Mouse (Mus musculus): ENCODE measurements at regions not wholly inside any gene's neighbourhood (a gene's known extent, or its start where the extent isn't known, plus 50 kb on each side); places are given as distances from the start of the nearest gene placed in this dataset.
"Not testable (repeated sequence)": the region's sequence is repeated elsewhere in the genome, so short reads cannot be mapped to it uniquely, and the experiment has no call there.

DNA sequence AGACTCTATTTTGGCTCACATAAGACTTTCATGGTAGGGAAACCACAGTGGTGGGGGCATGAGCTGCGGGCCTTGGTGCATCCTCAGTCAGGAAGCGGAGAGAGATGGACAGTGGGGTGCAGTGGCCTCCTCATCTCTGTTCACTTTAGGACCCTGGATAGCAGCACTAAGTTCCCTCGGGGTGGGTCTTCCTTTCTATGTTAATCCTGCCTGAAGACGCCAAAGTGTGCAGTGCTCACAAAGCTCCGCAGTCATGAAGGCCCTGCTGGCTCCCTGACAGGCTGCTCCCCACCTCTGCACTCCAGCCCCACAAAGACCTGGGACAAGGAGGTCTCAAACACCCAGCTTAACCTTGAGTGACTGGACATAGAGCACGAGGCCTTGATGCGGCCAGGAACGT is 56.8 kb downstream of the Sox1 start:
- DNase-seq (ENCODE audit: low spot score in 2 of 2): no peak

DNA sequence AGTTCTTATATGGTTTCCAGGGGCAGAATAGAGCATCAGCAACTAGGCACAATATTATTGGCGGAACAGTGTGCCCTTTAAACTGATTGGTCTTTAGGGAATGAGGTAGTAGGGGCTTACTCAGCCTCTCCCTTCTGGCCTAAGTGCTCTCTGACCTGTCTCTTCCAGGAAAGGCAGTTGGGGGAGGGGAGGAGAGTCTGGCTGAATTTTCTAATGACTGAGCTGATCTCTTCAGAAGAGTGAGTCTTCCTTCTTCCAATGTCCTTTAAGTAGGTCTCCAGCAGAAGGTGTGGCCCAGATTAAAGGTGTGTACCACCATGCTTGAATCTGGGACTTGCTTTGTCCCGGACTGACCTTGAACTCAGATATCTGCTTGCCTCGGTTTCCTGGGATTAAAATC is 60.3 kb downstream of the Sox1 start:
- DNase-seq (ENCODE audit: low spot score in 2 of 2): not testable (repeated sequence)

DNA sequence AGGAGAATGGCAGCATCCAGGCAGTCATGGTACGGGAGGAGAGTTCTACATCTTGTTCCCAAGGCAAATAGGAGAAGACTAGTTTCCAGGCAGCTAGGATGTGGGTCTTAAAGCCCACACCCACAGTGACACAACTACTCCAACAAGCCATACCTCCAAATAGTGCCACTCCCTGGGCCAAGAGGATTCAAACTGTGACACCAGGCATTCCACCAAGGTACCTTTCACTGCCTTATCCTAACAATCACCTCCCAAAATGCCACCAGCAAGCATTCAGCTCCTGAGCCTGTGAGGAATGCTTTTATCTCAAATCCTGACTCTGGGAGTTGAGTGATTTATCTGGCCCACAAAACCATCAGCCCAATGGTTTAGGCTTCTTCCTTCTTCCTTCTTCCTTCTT is 61.2 kb downstream of the Sox1 start:
- no peak for DNase-seq (ENCODE audit: low spot score in 2 of 2)

DNA sequence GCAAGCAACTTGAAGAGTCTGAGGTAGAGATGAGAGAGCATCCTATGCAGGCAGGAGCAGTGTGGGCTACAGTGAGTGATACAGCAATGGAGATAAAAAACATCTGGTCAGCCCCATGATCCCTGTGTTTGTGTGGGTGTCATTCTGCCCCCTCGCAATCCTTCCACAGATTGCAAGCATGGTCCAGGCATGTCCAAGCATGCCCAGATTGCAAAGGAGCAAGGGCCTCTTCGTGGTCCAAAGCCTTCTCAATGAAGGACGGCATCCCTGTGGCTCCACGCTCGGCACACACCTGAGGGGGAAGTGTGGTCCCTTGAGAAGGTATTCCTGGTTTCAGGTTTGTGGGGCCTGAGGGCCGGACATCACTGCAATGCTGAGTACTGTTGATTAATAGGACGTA is 61.9 kb downstream of the Sox1 start:
- DNase-seq (ENCODE audit: low spot score in 2 of 2): no peak

DNA sequence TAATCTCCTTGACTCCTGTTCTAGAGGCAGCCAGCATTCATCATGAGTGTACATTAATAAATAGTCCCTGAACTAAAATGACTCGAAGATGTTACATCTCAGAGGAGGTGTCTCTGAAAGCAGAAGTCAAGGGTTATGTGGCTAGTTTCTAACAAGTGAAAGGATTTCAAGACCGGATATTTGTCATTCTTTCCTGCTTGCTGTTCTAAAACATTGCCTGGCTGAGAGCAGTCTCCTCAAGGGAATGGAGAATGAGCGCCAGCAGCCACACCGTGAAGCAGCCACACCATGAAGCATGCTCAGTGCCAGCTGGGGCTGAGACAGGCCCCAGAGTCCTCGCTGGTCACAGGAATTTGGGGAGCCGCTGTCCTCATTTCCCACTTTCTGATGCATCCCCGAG is 71.8 kb downstream of the Sox1 start:
- DNase-seq (ENCODE audit: low spot score in 2 of 2): no peak

DNA sequence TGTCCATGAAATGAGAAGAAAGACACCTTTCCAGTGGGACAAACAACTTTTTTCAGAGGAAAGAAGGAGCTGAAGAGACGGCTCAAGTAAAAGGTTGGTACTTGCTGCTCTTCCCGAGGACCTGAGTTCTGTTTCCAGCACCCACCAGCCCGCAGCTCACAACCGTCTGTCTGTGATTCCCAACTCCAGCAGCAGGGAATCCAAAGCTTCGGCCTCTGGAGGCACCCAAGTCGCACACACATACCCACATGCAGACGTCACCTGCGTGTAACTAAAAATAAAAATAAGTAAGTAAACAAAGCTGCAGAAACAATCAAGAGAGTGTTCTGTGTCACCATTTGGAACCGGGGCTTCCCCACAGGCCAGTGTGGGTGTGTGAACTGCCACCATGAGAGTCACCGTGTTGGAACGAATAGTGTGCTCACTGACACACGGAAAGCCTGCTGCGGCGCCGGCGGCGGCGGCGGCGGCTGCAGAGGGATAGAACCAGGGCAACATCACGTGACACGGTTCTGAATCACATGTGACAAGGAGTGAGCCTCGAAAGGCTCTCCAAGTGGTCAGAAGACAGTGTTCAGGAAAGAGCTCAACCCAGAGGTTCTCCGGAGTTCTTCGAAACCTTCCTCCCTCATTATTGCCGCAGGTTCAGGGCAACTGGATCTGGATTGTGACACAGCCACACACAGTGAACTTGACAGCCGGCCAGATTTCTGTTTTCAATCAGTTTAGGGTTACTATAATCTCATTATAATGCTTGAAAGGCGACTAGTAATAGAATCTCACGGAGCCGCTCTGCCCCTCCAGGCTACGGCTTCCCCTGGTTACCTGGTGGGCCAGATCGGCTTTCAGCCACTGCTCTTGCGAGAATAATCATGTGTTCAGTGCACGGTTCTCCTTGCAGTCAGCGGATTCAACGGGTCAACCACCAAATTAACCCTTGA is 72.6 kb downstream of the Sox1 start:
- no peak for DNase-seq (ENCODE audit: low spot score in 2 of 2)

DNA sequence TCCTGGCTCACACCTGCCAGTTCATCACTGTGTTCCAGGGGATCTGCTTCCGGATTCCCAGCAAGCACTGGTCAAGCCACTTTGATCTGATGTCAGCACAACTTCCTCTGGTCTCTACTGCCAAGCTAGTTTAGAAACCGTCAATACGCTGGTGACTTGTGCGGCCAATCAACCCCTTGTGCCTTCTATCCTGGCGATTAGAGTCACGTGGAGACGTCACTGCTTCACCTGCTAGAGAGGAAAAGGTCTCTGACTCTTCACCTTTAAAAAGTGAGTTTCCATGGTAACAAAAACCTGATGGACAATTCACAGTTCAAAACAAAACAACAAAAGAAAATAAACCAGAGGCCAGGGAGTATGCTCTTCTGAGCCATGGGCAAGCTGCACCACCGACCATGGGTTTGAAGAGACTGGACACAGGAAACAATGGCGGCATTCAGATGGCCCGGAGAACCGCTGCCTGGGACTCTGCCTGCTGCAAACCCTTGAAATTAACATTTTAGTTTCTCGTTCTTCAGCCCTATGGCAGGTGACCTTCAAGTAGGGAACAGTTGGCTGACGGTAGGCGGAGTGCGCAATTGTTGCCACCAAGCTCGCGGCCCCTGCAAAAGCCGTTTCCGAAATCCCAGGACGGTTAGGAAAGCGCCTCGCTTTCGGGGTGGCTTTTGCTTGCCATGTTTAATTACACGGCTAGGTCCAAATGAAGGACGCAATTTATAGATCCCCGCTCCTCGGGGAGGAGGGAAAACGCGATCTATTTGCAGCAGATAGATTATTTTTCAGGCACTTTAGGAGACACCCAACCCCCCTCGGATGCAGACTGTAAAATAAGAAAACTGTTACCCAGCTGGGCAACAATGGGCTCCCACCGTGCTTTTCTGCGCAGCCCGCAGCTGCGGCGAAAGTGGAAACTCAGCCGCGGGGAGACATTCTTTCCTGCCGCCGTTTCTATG is 82.6 kb downstream of the Sox1 start:
- peak in 1 of 2 experiments; percentile 20 for DNase-seq (ENCODE audit: low spot score in 2 of 2)

DNA sequence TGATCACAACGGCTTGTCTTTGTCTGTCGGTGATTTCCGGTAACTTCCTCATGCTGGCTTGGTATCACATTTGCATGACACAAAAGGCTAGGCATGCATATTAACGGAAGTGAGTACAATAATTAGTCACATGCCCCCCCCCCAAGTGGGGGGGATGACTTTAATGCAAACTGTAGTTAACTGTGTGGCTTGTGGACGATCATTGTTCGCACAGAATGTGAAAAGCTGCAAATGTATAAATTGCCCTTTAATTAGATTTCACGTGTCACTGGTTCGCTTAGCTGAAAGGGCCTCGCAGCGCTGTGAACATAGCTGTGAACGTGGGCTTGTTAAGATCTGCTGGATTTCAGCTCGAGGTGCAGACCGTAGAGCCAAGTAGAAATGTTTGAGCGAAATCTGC is 86.8 kb downstream of the Sox1 start:
- DNase-seq (ENCODE audit: low spot score in 2 of 2): no peak

DNA sequence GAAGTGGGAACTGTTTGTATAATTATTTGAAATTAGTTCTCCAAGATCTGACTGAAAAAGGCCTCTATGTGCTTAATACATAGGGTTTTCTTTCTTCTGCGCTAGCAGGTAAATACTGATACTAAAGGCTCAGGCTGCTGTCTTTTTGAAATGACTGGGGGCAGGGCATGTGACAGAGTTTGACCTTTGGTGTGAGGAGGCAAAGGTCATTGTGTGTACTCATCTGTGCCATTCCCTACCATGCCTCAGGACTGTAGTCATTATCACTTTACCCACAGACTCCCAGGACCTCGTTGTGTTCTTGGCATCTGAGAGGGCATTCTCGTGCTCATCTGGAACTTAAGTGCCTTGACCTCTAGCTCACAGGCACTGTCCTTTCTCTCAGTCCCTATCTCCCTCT is 88.5 kb downstream of the Sox1 start:
- no peak for DNase-seq (ENCODE audit: low spot score in 2 of 2)

DNA sequence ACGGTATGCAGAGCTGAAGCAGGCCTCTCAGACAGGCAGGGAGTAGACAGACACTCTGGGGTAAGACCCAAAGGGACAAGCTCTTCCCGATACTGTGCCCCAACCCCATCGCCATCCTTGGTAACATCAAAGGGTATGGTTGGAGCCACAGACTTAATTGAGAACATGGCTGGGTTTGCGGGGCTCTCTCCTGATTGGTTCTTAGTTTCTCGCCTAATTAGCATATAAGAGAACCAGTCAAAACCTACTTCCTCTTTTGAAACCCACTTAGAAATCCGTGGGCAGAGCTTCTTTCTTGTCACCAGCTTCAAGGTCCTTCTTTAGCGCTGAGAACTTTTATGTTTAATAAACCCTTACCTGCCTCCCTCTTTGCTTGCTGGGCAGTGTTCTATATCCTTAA is 87.5 kb upstream of the Spaca7 start:
- DNase-seq (ENCODE audit: low spot score in 2 of 2): no peak

DNA sequence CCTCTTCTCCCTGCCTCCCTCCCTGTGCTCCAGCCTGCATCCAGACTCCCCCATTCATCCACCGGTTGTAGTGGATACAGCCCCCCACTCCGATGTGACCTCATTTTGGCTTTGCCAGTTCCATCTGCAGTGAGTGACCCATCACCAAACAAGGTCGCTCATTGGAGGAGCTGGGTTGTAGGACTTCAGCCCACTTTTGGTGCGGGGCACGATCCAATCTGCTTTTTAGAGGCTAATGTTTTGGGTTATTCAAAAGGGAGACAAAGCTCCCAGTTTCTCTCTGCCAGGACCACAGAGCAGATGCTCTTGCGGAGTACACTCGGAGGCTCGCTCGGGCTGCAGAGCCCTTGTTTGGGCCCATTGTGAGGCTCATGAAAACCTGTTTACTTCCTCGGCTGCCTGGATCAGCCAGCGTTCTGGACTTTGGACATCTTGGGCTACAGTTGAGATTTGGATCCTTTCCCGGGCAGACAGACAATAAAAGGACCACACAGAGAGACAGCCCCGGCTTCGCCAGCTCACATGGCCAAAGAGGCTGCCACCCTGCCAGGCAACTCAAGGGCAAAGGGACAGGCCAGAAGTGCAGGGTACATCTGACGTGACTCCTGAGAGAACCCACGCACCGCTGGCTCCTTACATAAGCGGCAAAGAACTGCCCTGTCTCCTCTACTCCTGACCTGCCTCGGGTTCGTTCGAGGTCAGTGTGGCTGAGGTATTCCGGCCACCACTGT is 86.3 kb upstream of the Spaca7 start:
- DNase-seq (ENCODE audit: low spot score in 2 of 2): peak; percentile 49 to 64

DNA sequence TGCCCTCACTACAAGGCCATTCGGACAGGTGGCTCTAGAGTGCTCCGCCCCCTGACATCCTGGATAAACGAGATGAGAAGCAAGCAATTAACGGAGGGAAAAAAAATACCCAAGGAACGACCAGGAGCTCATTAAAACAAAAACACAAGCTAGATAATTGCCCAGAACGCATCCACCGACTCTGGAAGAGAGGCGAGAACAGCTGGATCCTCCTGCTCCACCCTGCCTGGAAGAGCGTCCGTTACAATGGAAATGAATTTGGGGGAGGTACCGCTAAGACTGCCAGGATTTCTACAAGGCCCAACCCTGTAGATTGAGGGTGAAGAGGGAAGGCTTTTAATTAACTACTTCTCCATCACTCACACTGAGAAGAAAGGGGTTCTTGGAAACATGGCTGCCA is 85.6 kb upstream of the Spaca7 start:
- no peak for DNase-seq (ENCODE audit: low spot score in 2 of 2)

DNA sequence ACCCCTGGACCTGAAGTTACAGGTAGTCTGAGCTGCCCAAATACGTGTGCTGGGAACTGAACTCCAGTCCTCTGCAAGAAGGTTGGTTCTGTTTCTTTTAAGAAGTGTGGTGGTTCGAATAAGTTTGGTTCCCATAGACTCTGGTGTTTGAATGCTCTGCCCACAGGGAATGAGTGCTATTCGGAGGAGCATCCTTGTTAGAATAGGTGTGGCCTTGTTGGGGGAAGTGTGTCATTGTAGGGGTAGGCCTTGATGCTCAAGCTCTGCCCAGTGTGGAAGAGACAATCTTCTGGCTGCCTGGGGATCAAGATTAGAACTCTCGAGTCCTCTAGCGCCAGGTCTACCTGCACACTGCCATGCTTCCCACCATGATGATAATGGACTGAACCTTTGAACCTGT is 83.6 kb upstream of the Spaca7 start:
- no peak for DNase-seq (ENCODE audit: low spot score in 2 of 2)

DNA sequence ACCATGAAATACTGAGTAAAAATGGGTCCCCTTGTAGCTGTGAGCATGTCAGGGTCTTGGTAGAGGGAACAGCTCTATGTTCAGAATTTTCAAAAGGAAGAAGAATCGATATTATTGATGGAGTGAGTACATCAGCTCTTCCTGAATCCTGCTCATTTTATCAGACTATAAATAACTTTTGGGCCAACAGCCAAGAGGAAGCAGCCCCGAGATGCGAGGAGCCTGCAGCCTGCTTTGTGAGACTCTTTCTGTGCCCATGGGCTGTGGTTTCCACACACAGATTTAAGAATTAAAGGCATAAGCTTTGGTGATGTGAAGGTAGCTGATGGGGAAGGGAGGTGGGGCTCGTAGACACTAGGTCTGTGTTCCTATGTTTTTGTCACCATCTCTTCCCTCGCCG is 81.4 kb upstream of the Spaca7 start:
- DNase-seq (ENCODE audit: low spot score in 2 of 2): no peak

DNA sequence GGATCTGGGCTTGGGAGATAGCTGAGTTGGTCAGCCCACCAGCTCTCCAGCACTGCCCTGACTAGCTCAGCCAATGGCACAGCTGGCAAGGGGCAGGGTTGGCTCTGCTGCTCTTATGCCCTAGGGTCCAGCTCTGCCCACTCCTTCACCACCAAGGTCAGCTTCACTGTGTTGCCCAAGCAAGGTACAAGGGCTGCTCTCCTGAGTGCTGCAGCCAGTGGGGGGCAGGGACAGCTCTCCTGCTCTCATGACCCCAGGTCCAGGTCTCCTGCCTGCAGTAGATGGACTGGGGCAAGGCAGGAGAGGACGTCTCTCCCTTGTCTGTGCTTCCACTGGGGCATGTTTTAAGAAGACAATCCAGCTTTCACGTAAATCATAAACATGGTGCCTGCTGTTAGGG is 80.4 kb upstream of the Spaca7 start:
- DNase-seq (ENCODE audit: low spot score in 2 of 2): no peak

DNA sequence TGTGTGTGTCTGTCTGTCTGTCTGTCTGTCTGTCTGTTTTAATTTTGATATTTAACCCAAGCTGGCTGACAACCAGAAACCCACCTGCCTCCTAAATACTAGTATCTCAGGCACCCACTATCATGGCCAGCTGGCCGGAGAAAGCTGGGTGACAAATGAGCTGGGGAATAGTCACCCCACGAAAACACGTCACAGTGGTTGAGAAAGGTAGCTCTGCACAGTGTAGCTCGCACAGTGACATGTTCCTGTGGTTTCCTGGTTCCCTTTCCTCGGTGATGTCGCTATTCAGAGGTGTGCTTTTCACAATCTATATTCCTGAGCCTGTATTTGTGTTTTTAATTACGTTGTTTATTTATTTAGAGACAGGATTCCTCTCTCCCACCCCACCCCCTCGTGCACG is 78.3 kb upstream of the Spaca7 start:
- no peak for DNase-seq (ENCODE audit: low spot score in 2 of 2)

DNA sequence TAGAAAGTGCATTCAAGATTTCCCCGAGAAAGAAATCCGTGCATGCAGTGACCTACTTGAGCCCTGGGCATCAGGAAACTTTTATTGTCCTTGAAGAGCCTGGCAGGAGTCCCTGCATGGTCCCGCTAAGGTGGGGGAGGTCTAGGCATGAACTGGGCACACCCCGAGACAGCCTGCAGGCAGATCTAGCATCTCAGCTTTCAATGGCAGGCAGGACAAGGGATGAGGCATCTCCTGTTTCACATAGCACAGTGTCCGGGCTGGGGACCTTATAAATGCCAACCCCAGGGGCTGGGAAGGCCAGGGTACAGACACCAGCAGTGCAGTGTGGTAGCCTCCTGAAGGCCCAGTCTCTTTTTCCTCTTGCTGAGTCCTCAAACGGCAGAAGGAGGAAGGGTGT is 75.4 kb upstream of the Spaca7 start:
- no peak for DNase-seq (ENCODE audit: low spot score in 2 of 2)

DNA sequence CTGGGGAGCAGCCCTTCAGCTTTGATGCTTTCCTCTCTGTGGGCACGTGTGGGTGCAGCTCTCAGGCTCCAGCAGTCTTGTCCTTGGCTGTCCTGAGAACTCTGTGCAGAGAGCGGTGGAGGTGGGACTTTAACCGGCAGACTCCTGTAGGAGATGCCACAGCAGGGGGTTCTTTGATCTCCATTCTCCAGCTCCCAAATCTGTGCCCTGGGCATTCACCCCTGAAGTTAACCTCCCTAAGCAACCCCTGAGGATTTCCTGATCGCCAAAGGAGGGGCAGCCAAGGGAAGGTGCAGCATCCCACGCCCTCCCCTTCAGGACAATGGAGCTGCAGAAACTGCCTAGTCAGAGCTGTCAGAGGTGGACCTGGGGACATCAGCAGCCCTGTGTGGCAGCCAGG is 73.2 kb upstream of the Spaca7 start:
- no peak for DNase-seq (ENCODE audit: low spot score in 2 of 2)

DNA sequence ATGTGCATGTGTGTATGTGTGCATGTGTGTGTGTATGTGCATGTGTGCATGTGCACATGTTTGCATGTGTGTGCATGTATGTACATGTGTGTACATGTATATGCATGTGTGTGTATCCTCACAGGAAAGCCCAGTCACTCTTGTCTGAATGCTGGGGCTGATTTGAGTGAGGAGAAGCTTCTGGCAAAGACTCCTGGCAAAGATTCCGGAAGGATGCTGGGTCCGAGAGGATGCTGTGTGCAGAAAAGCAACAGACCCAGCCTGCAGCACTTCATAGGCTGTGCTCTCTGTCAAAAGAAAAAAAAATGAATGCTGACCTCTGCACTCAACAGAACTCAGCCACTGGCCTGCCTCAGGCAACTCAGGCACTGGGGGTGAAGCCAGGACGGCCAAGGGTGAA is 72.5 kb upstream of the Spaca7 start:
- no peak for DNase-seq (ENCODE audit: low spot score in 2 of 2)

DNA sequence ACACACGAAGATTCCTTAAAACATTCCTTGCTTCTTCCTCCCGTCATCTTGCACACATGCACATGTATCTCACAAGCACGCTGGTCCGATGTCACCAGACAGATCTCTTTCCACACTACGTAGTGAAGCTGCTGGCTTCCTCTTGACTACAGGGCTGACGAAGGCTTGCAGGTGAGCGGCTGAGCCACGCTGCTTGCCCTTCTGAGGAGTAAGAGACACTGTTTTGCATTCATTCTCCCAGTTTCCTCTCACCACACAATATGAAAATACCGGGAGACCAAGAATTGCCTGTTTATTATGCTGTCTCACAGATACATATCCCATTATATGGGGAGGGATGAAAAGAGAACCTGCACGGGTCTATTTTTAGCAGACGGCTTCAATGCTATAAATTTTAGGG is 71.0 kb upstream of the Spaca7 start:
- peak in 1 of 2 experiments; percentile 11 for DNase-seq (ENCODE audit: low spot score in 2 of 2)

DNA sequence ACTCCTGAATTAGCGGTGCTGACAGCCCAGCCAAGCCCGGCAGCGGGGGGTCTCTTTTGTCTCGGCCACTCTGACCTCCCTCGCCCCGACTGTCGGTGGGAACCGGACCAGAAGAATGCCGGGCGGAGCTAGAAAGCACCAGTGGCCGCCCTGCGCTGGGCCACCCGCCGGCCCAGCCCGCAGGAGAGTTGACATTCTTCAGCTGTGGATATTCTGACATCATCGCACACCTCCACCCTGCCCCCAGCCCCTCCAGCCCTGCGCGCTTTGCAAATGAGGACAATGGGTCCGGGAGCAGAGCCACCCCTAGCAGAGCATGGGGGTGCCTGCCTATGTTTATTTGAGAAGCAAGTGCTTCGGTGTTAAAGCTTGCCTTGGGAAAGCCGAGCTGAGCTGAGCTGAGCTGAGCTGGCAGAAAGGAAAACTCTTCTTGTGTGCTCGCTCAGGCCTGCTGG is 70.5 kb upstream of the Spaca7 start:
- DNase-seq (ENCODE audit: low spot score in 2 of 2): peak in 1 of 2 experiments; percentile 13

DNA sequence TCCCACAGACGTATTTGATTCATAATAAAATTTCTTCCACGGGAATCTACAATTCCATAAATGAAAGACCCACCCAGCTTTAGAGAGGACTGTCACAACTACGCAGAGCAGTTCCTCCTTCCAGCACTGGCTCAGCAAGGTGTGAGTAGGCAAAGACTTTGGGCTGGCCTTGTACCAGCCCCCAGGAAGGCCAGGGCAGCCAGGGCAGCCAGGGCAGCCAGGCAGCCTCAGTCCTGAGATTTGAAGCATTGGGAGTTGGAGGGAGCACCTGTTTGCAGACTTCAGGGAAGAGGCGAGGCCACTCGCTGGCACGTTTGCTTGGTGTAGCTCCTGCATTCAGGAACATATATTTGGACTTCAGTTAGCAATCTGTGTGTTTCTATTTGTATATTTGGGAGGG is 70.0 kb upstream of the Spaca7 start:
- DNase-seq (ENCODE audit: low spot score in 2 of 2): no peak

Measured in right cerebral cortex, adult 2 months (tissue).